Mouse (Mus musculus): ENCODE measurements at regions not wholly inside any gene's neighbourhood (a gene's known extent, or its start where the extent isn't known, plus 50 kb on each side); places are given as distances from the start of the nearest gene placed in this dataset.
A peak's percentile ranks its signal among the peaks of the same experiment; 100 is the strongest.
"Not testable (repeated sequence)": the region's sequence is repeated elsewhere in the genome, so short reads cannot be mapped to it uniquely, and the experiment has no call there.

- no peak for DNase-seq (ENCODE audit: low read depth, low spot score)
These were observed 63.8 kb upstream of the Srsf6 start for GRCm38 (mm10) chr2:162867516-162868029.

GRCm38 (mm10) chr2:162866613-162867314 lies 64.6 kb upstream of the Srsf6 start:
- DNase-seq (ENCODE audit: low read depth, low spot score): no peak

GRCm38 (mm10) chr2:162864571-162864970 lies 66.8 kb upstream of the Srsf6 start:
- DNase-seq (ENCODE audit: low read depth, low spot score): no peak

- DNase-seq (ENCODE audit: low read depth, low spot score): no peak
These were observed 76.7 kb upstream of the Srsf6 start for GRCm38 (mm10) chr2:162854606-162855005.

- peak; percentile 24 for DNase-seq (ENCODE audit: low read depth, low spot score)
These were observed 77.8 kb upstream of the Srsf6 start for GRCm38 (mm10) chr2:162853576-162853975.

GRCm38 (mm10) chr2:162841761-162842160 lies 89.6 kb upstream of the Srsf6 start:
- DNase-seq (ENCODE audit: low read depth, low spot score): not testable (repeated sequence)

GRCm38 (mm10) chr2:162837776-162838175 lies 93.6 kb upstream of the Srsf6 start:
- no peak for DNase-seq (ENCODE audit: low read depth, low spot score)

- DNase-seq (ENCODE audit: low read depth, low spot score): no peak
These were observed 97.6 kb upstream of the Srsf6 start for GRCm38 (mm10) chr2:162833741-162834140.

- DNase-seq (ENCODE audit: low read depth, low spot score): no peak
These were observed 112.5 kb upstream of the Srsf6 start for GRCm38 (mm10) chr2:162818787-162819186.

- no peak for DNase-seq (ENCODE audit: low read depth, low spot score)
These were observed 117.1 kb upstream of the Srsf6 start for GRCm38 (mm10) chr2:162814205-162814604.

- DNase-seq (ENCODE audit: low read depth, low spot score): no peak
These were observed 123.6 kb upstream of the Srsf6 start for GRCm38 (mm10) chr2:162807747-162808146.

GRCm38 (mm10) chr2:162796528-162796927 lies 134.8 kb upstream of the Srsf6 start:
- no peak for DNase-seq (ENCODE audit: low read depth, low spot score)

GRCm38 (mm10) chr2:162794285-162794684 lies 133.3 kb upstream of the Ptprt start:
- no peak for DNase-seq (ENCODE audit: low read depth, low spot score)

- peak; percentile 14 for DNase-seq (ENCODE audit: low read depth, low spot score)
These were observed 130.6 kb upstream of the Ptprt start for GRCm38 (mm10) chr2:162791374-162792098.

- DNase-seq (ENCODE audit: low read depth, low spot score): no peak
These were observed 123.3 kb upstream of the Ptprt start for GRCm38 (mm10) chr2:162784176-162784813.

GRCm38 (mm10) chr2:162781599-162781998 lies 120.7 kb upstream of the Ptprt start:
- DNase-seq (ENCODE audit: low read depth, low spot score): no peak

- no peak for DNase-seq (ENCODE audit: low read depth, low spot score)
These were observed 115.6 kb upstream of the Ptprt start for GRCm38 (mm10) chr2:162776542-162776941.

- no peak for DNase-seq (ENCODE audit: low read depth, low spot score)
These were observed 111.6 kb upstream of the Ptprt start for GRCm38 (mm10) chr2:162772520-162772919.

GRCm38 (mm10) chr2:162769711-162770428 lies 108.9 kb upstream of the Ptprt start:
- no peak for DNase-seq (ENCODE audit: low read depth, low spot score)

- no peak for DNase-seq (ENCODE audit: low read depth, low spot score)
These were observed 103.1 kb upstream of the Ptprt start for GRCm38 (mm10) chr2:162764059-162764458.

- DNase-seq (ENCODE audit: low read depth, low spot score): no peak
These were observed 79.6 kb upstream of the Ptprt start for GRCm38 (mm10) chr2:162740523-162740922.

- DNase-seq (ENCODE audit: low read depth, low spot score): no peak
These were observed 74.8 kb upstream of the Ptprt start for GRCm38 (mm10) chr2:162735761-162736160.

Measured in brain, embryonic 18.5 days (tissue).